Mouse (Mus musculus) induced T-regulatory cell, adult 2 months (primary cell): ENCODE results near the gene Hba-x.
"Not testable (repeated sequence)": the region's sequence is repeated elsewhere in the genome, so short reads cannot be mapped to it uniquely, and the experiment has no call there.

Experiments
- DNase-seq: peaks from one replicate; pipeline ENCODE4 v3.0.0-alpha.2; 2012; ENCODE audit warnings: low read depth

Hba-x gene

GRCm38 (mm10) chr11:32250880-32251763 lies 25.1 kb upstream of the Hba-x start:
- DNase-seq = no peak

GRCm38 (mm10) chr11:32253121-32253520 lies 23.1 kb upstream of the Hba-x start:
- no peak for DNase-seq

- DNase-seq = no peak
Observed at GRCm38 (mm10) chr11:32256146-32256545, 20.1 kb upstream of the Hba-x start.

- DNase-seq = no peak
Observed at GRCm38 (mm10) chr11:32256566-32256965, 19.6 kb upstream of the Hba-x start.

- DNase-seq = no peak
Observed at GRCm38 (mm10) chr11:32262674-32263415, 13.4 kb upstream of the Hba-x start.

- peak; percentile 27 for DNase-seq
Observed at GRCm38 (mm10) chr11:32265117-32265738, 11.0 kb upstream of the Hba-x start.

GRCm38 (mm10) chr11:32266194-32266593 lies 10.0 kb upstream of the Hba-x start:
- DNase-seq = no peak

GRCm38 (mm10) chr11:32266776-32267175 lies 9.4 kb upstream of the Hba-x start:
- DNase-seq = no peak

GRCm38 (mm10) chr11:32267188-32267884 lies 8.9 kb upstream of the Hba-x start, which contains the start of gene Nprl3:
Nprl3 (minus strand) TSS chr11:32267707.
- peak; percentile 96 for DNase-seq

- no peak for DNase-seq
Observed at GRCm38 (mm10) chr11:32267964-32268363, 8.2 kb upstream of the Hba-x start.

- DNase-seq = no peak
Observed at GRCm38 (mm10) chr11:32268952-32269351, 7.2 kb upstream of the Hba-x start.

- DNase-seq = peak; percentile 26
Observed at GRCm38 (mm10) chr11:32271178-32271577, 5.0 kb upstream of the Hba-x start.

GRCm38 (mm10) chr11:32277736-32278457 lies 1.7 kb downstream of the Hba-x start:
- no peak for DNase-seq

- DNase-seq = no peak
Observed at GRCm38 (mm10) chr11:32278458-32278957, 2.3 kb downstream of the Hba-x start.

GRCm38 (mm10) chr11:32280646-32281045 lies 4.4 kb downstream of the Hba-x start:
- no peak for DNase-seq

GRCm38 (mm10) chr11:32281416-32282144 lies 5.4 kb downstream of the Hba-x start:
- no peak for DNase-seq

- DNase-seq = not testable (repeated sequence)
Observed at GRCm38 (mm10) chr11:32283091-32283777, 7.0 kb downstream of the Hba-x start, which contains the start of gene Hba-a1. Hba-a1 (plus strand) TSS chr11:32283511.

- not testable (repeated sequence) for DNase-seq
Observed at GRCm38 (mm10) chr11:32284582-32284981, 8.4 kb downstream of the Hba-x start.

GRCm38 (mm10) chr11:32285031-32285775 lies 9.0 kb downstream of the Hba-x start:
- no peak for DNase-seq
